Mouse (Mus musculus) MEL (cell line): ENCODE measurements at regions not wholly inside any gene's neighbourhood (a gene's known extent, or its start where the extent isn't known, plus 50 kb on each side); places are given as distances from the start of the nearest gene placed in this dataset.

Experiments used
- CHD2 ChIP-seq: IDR thresholded peaks from 2 replicates; pipeline ENCODE4 v1.6.1; 2011; ENCODE audit warnings: low read length, improper control_type of control experiment
- CTCF ChIP-seq, 3 experiments: IDR thresholded peaks in 2 of 3; conservative IDR thresholded peaks in 1 of 3; 2 replicates each; pipeline ENCODE4 v1.5.1; 2011 to 2012; ENCODE audit warnings: low read length in 3 of 3, low read depth in 2 of 3, mild to moderate bottlenecking in 2 of 3, improper control_type of control experiment in 1 of 3, inconsistent platforms in 1 of 3, mixed read lengths in 1 of 3, moderate library complexity in 1 of 3; ENCODE audit not compliant: control insufficient read depth in 1 of 3, insufficient read depth in 1 of 3, poor library complexity in 1 of 3, severe bottlenecking in 1 of 3

- TF ChIP-seq CTCF (IDR thresholded peaks at IDR 0.05 in 2 of 3, conservative IDR thresholded peaks at IDR 0.05 in 1 of 3; ENCODE audit: control insufficient read depth in 1 of 3, insufficient read depth in 1 of 3, low read depth in 2 of 3, low read length in 3 of 3, poor library complexity in 1 of 3, severe bottlenecking in 1 of 3) (no peak), CHD2 (no peak)
These were observed 731.4 kb downstream of the Basp1 start for GRCm38 (mm10) chr15:24682167-24682566.
